Mouse (Mus musculus): ENCODE results near the gene Col6a2.

Gene Col6a2

DNA sequence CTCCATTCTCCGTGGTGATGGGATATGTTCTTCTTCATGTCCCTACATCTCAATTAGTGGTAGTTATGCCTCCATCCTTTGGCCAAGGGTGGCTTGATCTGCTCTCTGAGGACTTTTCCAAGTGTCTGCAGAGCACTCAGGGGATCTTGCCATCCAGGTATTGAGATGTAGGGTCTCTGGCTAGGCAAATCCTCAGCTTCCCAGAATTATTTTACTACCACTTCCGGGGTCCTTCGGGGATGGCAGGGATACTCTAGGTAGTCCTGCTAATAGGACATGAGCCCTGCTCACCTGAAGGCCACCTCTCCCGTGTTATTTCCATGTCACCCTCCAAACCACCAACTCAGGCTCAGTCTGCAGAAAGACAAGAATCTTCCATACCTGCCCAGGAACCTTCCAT is 13.2 kb upstream of the Col6a2 start:
- in situ Hi-C loops (cut with MboI, MseI): no loop called here

DNA sequence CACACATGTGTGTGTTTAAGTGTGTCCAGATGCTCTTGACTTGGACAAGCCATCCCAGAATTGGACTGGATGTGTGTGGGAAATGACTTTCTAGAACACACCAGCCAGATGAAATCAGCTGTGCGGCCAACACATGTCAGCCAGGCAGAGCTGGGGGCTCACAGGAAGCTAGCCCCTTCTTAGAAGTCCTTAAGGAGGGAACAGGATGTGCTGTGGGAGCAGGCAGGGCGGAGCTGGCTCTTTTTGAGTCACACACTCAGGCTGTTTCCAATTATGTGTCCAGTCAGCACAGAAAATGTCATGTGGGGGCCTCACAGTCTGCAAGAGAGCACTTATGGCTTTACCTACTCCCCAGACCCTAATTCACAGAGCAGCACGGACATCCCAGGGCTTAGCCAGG is 12.6 kb upstream of the Col6a2 start:
- in situ Hi-C loops (cut with MboI, MseI): no loop called here

DNA sequence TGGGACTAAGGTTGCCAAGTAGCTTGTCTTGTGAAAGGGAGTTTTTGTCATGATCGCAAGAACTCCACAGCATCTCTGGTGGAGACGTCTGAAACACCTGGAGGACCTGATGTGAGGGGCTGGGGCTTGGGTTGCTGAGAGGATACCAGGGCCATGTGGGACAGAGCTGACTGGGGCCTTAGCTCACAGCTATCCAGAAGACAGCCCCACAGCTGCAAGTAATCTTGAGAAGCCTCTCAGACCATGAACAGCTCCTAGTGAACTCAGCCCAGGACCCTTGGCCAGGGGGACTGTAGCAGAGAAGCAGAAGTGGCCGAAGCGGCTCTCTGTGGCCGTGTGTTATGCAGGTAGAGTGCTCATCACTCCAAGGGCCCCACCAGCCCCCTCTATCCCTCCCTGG is 11.2 kb upstream of the Col6a2 start:
- in situ Hi-C loops (cut with MboI, MseI): no loop called here

DNA sequence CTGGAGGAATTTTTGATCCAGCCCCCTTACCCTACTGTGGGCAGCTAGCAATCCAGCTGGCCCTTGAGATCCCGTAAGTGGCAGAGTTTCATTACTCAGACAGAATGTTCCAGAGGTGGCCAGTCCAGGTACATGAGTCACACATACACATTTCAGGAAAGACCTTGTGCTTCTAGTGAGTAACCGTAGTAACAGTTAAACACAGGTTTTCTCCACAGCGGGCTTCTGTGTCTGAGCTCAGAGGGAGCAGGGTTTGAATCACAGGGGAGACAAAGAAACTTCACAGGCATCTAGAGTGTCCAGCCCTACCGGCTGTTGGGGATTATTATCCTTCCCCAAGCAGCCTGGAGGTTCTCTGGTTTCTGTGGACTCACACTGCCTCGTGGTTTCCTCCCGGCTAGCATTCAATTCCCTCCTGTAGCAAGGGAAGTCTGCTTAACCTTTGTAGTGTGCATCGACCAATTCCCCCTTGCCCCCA is 10.7 kb upstream of the Col6a2 start:
- in situ Hi-C loops (cut with MboI, MseI): no loop called here

DNA sequence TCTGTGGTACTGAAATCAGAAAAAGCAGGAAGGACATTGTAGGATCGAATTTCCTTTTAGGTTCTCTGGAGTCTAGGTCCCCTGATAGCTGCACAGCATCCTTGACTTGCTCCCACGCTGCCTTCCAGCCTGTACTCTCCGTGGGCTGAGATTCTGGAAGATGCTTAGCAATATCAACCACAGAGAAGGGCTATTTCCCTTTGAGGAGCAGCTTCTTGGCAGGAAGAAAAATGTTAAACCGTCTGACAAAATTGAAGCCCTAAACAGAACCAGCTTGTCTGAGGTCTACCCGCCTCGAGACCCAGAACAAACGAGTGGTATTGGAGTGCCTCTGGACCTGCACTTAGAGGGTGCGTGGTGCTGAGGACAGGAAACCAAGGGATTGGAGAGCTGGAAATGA is 9.2 kb upstream of the Col6a2 start:
- in situ Hi-C loops (cut with MboI, MseI): no loop called here

DNA sequence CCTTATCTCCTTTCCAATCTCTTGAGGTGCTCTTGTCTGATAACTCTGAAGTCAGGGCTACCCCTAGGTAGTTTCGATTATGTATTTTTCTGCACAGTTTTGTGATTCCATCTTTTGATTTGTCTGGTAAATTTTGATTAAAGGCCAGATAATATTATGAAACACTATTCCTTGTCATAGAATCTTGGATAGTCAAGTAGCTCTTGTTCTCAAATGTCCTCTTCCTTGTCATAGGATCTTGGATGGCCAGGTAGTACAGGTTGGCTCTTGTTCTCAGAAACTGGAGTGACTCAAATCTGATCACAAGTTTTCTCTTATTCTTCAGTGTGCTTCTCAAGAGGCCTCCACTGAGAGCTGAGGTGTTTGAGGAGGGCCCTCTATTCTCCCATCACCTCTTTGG is 7.2 kb upstream of the Col6a2 start:
- in situ Hi-C loops (cut with MboI, MseI): no loop called here

DNA sequence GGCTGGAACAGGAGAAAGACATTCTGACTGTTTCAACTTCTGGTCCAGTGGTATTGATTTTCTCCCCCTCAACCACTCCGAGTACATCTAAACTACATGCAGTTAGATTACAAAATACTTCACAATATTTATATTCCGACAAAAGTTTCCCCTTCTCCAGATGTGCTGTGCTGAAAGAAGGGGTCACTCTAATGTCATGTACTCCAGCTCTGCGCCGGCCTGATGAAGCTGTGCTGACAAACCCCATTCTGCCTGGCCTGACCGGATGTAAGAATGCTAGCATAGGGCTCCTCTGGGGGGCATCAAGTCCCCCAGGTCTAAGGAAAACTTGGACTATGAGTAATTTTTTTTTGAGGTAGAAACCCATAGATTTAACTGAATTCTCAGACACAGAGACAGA is 4.3 kb upstream of the Col6a2 start:
- in situ Hi-C loops (cut with MboI, MseI): no loop called here

DNA sequence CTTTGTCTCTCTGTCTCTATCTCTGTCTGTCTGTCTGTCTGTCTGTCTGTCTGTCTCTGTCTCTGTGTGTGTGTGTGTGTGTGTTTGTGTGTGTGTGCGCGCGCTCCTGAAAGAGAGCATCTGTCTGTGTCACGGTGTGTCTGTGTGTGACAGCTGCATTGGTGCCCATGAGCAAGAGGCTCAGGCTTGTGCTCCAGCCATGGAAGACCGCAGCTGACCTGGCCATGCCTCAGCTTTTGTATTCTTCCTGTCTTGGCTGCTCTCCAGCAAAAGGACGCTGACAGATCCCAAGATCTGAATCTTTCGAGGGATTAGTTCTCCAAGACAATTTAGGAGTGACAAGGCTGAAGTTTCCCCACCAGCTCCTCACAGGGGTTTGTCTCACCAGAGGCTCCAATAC is 1.5 kb upstream of the Col6a2 start:
- in situ Hi-C loops (cut with MboI, MseI): loop anchor here in 1 of 2 experiments (5.0 kb wide), 1 partner anchor 107 kb away; no protein-coding TSS in a partner anchor

DNA sequence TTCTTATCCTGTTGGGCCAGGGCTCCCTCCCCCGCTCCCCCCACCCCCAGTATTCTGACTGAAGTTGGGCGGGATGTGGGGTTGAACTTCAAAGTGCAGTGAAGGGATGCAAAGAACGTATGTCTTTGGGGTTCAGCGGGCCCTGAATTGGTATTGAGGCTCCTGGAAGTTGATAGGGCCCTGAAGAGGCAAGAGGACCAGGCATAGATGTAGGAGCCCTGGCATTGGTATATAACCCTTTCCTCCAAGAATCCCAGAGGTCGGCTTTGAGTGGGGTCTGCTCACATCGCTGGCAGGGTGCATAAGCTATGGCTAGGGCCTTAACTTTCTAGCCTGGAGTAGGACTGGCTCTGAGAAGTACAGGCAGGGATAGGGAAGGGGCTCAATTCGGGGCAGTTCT is 304 bp upstream of the Col6a2 start:
- in situ Hi-C loops (cut with MboI, MseI): loop anchor here in 1 of 2 experiments (5.0 kb wide), 1 partner anchor 109 kb away; no protein-coding TSS in a partner anchor

DNA sequence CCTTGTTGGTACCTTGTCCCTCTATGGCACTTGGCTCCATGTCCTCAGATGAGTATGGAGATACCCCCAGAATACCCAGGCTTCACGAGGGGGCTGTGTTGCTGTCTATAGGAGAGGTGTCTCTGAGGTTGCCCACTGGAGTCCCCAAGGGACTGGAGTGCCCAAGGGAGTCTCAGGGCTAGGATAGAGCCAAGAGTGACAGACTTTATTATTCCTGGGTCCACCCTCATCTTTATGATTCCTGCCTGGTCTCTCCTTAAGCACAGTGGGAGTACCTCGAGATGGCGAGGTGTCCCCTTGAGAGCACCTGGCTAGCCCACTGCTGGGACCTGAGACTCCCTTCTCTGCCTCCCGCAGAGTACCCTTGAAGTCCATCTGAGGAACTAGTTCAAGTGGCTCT is 1.0 kb downstream of the Col6a2 start:
- in situ Hi-C loops (cut with MboI, MseI): loop anchor here in 1 of 2 experiments (5.0 kb wide), 1 partner anchor 110 kb away; no protein-coding TSS in a partner anchor

DNA sequence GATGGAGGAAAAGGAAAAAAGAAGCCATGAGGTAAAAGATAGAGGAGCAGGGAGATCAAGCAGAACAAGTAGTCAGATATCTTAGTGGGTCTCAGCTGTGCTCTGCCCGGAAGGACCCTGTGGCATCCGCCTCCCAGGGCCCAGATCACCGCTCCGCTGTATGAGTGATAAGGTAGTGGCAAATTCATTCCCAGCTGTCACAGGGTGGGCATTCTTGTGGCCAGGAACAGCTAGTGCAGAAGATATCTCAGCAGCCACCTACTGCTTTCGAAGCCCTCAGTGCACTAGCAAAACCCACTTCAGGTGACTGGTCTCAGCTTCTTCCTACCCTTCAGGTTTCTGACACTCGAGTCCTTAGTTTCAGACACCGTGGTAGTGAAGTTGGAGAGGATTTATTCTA is 11.0 kb downstream of the Col6a2 start:
- in situ Hi-C loops (cut with MboI, MseI): no loop called here

DNA sequence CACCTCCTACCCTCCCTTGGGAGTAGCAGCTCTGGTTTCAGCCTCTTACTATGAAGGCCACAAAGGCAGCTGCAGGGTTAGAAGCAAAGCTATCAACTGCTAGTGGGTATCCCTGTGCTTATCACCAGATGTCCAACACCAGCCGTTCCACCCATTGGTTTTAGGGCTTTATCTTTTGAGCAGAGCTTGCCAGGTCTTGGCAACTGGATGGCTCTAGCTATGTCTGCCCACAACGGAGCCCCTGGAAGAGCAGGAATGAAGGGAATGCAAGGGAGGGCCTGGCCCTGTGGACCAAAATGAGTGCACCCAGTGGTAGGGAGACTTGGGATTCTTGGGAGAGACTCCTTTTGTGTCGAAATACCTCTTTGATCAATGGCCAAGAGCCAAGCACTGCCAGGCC is 20.7 kb downstream of the Col6a2 start:
- in situ Hi-C loops (cut with MboI, MseI): no loop called here

DNA sequence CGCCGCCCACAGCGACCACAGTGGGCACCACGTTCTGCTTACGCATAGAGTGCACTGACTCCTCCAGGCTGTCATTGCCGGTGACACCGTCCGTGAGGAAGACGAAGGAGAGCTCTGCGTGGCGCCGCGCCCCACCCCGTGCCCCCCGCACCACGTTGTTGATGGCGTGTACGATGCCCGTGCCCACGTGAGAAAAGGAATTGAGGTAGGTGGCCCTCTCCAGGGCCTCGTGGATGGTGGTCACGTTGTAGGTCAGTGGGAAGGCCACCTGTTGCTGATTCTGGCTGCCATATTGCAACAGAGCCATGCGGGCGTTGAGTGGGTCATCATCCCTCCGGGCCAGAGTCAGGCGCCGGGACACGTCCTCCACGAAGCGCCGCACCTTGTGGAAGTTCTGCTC is 27.1 kb downstream of the Col6a2 start:
- in situ Hi-C loops (cut with MboI, MseI): no loop called here

DNA sequence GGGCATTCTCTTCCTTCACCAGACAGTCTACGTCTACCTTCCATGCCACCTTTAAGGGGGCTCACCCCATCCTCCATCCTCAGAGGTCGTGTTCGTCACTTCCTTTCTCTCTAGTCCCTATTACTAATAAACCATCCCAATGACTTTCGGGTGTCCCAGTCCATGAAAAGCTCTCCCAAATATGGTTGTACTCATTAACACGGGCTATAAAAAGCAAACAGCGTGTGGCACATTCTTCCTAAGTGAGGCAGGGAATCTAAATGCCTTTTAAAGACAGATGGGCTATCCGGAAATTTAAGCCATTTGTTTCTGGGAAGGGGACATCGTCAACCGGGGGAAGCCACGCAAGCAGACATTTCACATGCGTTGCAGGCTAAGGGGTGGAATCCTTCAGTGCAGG is 33.2 kb downstream of the Col6a2 start:
- in situ Hi-C loops (cut with MboI, MseI): no loop called here

DNA sequence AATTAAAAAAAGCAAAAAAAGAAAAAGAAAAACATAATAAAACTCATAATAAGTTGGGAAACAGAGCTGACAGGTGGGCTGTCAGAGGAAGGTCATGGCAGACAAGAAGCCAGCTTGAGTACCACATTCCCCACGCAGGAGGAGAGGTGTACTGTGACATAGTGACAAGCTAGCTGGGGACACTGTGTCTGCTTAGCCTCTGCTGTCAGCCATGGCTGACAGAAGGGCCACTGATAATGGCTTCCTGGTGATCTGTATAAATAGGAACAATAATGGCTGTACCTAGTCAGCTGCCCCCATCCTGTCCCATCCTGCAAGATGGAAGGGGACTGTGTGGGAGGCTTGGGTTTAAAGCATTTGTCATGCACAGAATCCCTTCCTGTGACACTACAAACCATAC is 37.2 kb downstream of the Col6a2 start:
- in situ Hi-C loops (cut with MboI, MseI): no loop called here

DNA sequence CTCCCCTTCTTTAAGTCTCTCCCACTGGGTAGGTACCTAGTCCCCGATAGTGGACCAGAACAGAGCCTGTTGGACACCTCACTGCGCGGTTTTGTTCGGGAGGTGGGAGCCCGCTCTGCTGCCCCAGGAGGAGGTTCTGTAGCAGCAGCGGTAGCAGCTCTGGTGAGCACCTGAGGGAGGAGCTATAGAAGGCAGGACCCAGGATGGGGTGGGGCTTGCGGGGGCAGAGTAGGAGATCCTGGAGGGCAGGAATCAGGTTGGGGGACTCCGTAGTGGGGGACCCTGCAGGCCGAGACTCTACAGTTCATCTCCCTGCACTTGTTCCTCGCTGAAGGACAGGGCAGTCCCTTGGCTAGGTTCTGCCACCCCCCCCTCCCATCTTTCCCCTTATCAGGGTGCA is 39.3 kb downstream of the Col6a2 start:
- in situ Hi-C loops (cut with MboI, MseI): no loop called here

DNA sequence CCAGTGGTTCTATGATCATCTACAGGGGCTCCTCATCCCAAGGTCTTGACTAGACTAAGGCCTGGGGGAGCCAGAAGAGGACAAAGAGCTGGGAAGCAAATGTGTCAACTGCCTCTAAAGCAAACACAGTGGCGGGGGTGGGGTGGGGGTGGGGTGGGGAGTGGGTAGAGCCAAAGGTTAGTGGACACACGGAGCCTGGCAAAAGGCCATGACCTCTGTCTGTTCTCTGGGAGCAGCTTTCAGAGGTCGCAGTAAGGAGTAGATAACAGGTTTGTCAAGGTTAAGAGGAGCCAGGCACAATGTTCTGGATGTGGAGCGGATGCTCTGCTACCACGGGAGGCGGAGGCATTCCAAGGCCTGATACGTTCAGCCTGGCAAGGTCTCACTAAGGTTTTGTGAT is 46.5 kb downstream of the Col6a2 start:
- in situ Hi-C loops (cut with MboI, MseI): no loop called here

DNA sequence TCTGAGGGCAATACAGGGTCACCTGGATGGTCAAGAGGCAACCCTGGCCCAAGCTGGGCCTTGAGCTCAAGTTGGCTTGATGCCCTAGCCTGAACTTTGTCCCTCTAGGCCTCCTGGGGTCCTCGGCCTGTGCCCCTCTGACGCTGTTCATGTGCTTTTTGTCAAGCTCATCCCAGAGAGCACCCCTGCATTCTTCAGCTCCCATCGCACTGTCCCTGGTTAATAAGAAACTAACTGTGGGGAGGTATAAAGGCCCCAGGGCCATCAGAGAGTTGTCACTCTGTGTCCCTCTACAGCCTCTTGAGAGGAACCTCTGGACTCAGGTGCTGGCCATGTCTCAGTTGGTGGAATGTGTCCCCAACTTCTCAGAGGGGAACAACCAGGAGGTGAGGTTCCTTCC is 48.1 kb downstream of the Col6a2 start, which contains the start of gene Ftcd:
Ftcd (plus strand) TSS at position 275 of the 400 bp plus-strand sequence.
- in situ Hi-C loops (cut with MboI, MseI): no loop called here

DNA sequence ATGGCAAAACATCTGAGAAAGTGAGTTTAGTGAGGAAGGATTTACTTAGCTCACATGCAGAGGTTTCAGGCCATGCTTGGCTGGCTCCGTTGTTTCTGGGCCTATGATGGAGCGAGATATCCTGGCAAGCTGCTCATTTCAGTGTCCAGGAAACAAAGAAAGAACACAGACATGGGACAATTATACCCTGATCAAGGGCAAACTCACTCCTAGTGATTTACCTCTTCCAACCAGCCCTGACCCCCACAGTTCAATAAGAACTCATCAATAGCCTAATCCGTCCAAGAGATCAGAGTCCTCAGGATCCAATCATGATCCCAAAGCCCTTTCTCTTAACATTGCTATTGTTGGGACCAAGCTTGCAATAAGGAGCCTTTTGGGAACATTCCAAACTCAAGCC is 51.3 kb downstream of the Col6a2 start:
- in situ Hi-C loops (cut with MboI, MseI): no loop called here

DNA sequence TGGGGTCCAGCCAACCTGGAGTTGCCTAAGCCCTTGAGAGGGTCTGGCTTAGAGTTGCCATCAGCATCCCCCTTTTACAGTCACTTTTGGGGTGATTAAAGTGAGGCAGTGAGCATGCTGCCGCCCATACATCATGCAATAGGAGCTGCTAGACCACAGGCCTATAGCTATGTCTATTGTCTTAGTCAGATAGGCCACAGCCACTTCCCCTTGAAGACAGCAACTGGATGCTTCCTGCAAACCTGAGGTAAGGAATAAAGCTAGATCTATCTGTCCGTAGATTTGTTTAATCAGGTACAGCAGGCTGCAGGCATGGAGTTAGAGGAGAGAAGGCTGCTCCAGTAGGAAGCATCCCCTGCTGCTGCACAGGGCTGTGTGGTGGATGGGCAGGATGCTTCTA is 52.4 kb downstream of the Col6a2 start:
- in situ Hi-C loops (cut with MboI, MseI): no loop called here

DNA sequence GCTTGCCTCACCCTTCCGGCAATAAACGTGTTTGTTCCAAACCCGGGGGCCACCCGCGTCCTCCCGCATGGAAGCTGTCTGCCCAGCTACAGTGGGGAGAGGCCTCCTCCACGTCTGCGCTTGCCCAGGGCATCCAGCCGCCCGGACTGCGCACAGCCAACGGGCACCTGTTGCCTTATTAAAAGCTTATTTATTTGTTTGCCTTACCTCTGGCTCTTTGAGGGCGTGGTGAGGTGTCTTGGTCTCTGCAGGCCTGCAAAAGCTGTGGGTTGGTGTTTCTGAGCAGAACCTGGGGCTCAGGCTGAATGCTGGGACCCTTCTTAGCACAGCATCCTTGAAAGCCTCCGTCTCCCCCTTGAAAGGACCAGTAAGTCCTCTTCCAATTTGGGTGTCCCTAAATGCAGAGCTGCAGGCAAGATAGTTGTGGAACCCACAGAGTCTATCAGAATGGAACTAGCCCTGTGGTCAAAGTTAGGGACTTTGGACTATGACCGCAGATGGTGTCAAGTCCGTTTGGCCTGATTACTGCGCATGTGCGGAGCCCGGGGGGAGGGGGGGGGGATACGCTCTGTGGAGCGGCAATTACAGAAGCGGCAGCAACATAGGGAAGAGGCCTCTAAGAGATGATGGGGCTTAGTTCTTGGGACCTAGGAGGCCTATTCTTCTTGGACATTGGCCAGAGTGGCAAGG is 53.3 kb downstream of the Col6a2 start:
- in situ Hi-C loops (cut with MboI, MseI): no loop called here

DNA sequence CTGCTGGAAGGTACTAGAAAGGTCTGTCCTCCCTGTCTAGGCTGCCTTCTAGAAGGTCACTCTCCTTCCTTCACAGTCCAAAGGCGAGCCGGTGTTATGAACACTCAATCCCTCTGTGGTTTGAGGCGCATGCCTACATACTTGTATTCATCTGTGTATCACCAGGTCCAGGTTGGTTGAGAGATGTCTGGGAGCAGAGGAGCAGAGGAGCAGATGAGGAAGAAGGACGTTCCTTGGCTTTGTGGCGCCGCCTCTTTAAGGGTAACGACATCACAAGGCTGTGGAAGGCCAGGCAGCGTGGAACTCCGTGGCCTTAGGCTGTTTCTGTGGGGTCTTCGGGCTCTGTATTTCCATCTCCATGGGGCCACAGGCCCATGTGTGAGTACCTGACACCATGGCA is 61.5 kb downstream of the Col6a2 start, which contains the start of gene Spatc1l:
Spatc1l (plus strand) TSS at position 301 of the 400 bp plus-strand sequence.
- in situ Hi-C loops (cut with MboI, MseI): no loop called here

DNA sequence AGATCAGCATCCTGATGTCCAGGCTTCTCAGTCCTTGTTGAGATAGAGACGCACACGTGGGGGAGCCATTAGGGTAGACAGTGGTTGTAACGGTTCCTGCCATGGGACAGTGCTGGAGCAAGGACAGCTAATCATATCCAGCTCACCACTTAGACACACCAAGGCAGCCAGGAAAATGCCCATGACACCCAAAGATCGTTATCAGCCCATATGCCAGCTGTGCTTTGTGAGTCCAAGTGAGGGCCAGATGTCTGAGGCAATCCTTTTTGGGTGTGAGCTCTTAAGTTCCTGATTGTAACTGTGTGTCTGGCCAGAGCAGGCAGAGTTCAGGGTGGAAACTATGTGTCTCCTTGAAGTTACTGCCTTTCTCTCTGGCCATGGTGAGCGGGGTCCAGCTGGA is 69.4 kb downstream of the Col6a2 start:
- in situ Hi-C loops (cut with MboI, MseI): no loop called here

DNA sequence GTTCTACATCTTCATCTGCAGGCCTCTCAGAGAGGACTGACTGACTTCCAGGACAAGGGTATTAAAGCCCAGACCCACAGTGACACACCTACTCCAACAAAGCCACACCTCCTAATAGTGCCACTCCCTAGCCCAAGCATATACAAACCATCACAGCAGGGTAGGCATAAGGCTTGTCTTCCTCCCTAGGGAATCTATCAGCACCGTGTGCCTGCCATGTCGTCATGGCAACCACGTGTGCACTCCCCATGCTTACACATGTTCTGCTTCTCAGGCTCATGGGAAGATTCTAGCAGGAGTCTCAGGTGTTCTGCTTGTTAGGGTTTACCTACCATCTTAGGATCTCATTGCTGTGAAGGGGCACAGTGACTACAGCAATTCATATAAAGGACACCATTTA is 71.9 kb downstream of the Col6a2 start:
- in situ Hi-C loops (cut with MboI, MseI): no loop called here

Data from T-helper 17 cell (primary cell).